Mouse (Mus musculus): Measurements from ENCODE around the gene Klk1. TPM values are rescaled to one million over a fixed set of nuclear protein-coding genes. Genes with fewer than 3 reads are reported as not detected.

Gene Klk1
- total RNA-seq, 2 experiments from 2014 or later, result not detected

DNA sequence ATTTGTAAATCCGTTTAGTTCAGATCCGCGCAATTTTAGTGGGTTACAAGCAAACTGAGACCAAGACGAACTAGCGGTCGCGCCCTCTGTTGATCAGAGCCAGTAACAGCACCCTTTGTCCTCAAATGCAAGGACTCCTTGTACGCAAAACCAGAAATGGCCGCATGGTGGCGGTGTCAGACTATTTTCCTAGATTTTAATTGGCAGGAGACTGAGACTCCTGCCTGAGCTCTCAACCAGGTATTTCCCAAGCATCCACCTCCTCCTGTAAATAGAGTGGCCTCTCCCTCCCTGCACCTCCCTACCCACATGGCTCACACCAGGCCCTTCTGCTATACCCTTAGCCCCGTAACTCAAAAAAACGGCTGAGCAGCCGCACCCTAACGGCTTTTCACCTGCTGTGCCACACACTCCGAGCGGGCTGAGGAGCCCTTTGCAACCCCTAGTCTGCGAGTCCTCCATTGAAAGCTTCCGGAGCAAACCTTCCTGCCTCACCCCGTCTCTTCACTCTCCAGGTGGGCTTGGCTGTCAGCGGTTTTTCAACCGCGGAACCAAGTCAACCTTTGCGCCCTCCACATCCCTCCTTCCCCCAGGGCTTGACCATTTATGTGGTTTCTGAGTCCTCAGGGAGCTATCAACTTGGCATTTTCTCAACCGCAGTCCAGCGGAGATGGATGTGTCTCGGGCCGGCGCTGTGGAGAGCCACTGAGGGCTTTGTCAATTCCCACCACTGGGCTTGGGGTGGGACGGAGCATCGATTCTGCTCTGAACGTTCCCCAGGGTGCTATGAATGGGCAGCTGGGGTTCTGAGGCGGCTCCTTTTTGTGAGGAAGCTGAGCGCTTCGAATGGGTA, 37.9 kb downstream of the Klk1 start:
- H3K4me3 ChIP-seq, result no peak overlapping the region
- peak; percentile 92 for DNase-seq
- intact Hi-C loops (cut with DNase I), result loop anchor here (1.0 to 5.0 kb wide), 5 partner anchors 16 to 299 kb away; partner anchors contain the start of genes 1700028J19Rik, 2410002F23Rik and Clec11a
- no peak; the same call in 1 of the 2 replicates for TF ChIP-seq CTCF (IDR thresholded peaks at IDR 0.05)
- no peak overlapping the region for H3K27ac ChIP-seq

DNA sequence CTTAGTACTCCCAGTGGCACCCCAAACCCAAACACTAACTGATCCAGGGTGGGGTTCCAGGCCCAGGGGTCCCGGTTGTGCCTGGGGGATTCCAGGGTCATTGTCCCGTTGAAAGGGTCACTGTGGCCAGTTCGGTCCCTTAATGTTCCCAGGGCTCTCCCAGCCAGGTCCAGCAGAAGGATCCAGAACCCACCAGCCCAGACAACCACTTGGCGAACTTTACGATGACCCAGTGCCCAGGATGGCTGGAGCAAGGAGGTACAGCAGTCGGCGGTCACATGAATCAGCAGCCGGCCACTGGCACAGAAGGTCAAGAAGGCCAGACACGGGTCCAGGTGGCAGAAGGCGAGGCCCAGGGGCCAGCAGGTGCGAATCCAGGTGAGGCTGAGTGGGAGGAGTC, 43.0 kb downstream of the Klk1 start:
- no peak for DNase-seq
- intact Hi-C loops (cut with DNase I), result no loop called here
- TF ChIP-seq CTCF (IDR thresholded peaks at IDR 0.05), result no peak
- no peak overlapping the region for H3K27ac ChIP-seq
- no peak overlapping the region for H3K4me3 ChIP-seq

DNA sequence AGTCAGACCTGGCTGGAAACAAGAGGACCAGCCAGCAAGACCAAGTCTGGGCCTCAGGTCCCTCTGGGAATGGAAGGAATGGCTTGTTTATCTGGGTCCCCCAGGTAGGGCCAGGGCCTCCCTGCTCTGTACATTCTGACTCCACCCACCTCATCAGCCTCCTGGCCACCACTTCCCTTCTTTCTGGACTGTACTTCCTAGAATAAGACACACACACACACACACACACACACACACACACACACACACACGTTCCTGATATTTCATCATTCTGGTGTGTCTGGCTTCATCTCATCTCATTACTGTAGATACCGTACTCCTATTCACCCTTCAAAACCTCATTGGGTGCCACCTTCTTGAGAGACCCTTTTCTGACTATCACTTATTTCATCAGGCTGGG, 44.2 kb downstream of the Klk1 start:
- intact Hi-C loops (cut with DNase I), result no loop called here

DNA sequence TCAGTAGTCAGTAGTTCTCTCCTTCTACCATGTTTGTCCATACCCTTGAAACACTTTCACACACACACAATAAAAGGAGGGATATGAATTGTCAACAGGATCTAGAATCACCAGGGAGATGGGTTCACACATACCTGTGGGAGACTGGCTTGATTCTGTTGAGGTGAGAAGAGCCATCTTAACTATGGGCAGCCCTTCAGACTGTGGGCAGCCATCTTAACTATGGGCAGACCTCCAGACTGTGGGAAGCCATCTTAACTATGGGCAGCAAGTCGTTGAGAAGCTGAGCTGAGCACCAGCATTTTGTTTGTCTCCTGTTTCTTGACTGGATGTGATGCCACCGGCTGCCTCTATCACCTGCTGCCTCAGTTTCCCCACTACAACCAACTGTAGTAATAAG, 46.1 kb downstream of the Klk1 start:
- H3K4me3 ChIP-seq, result no peak overlapping the region
- intact Hi-C loops (cut with DNase I), result no loop called here
- TF ChIP-seq CTCF (IDR thresholded peaks at IDR 0.05), result no peak
- H3K27ac ChIP-seq, result no peak overlapping the region
- DNase-seq, result no peak

More for the DNA sequence above, 44.2 kb downstream of the Klk1 start:
- no peak for TF ChIP-seq CTCF (IDR thresholded peaks at IDR 0.05)
- H3K27ac ChIP-seq, result no peak overlapping the region
- no peak overlapping the region for H3K4me3 ChIP-seq
- no peak for DNase-seq

DNA sequence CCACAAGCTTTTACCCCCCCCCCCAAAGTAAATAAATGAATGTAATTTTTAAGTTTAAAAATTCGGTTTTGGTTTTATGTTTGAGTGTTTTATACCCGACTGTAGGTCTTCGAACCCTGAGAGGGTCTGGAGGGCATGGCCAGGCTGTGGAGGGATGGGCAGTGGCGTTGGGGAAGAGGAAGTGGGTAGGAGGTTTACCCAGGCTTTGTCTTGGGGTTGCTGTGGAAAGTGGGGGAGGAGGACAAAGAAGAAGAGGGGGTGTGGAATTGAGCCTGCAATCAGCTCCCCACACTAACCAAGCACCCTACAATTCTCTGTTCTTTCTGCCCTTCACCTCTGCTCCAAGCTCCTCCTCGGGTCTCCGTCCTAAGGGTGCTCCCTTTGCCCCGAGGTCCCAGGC, 47.4 kb downstream of the Klk1 start:
- TF ChIP-seq CTCF (IDR thresholded peaks at IDR 0.05), result no peak
- no peak for DNase-seq

DNA sequence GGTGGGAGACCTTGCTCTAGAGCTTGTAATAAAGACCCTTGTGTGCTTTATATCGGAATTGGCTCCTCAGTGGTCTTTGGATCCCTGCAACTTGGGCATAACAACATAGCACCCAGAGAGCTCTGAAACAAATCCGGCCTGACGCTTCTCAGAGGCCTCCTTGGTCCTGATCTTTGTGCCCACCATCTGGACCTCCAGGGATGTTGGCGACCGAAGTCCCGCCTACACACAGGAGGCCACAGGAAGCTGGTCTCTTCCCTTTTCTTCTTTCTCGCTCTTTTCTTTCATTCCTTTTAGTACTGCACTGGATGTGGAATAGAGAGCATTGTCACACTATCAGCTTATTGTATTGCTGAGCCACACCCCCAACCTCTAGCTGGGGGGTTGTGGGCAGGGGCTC, 48.3 kb downstream of the Klk1 start:
- H3K4me3 ChIP-seq, result no peak overlapping the region
- intact Hi-C loops (cut with DNase I), result no loop called here
- TF ChIP-seq CTCF (IDR thresholded peaks at IDR 0.05), result no peak
- no peak for DNase-seq
- H3K27ac ChIP-seq, result no peak overlapping the region

More for the DNA sequence above, 47.4 kb downstream of the Klk1 start:
- no peak overlapping the region for H3K4me3 ChIP-seq
- intact Hi-C loops (cut with DNase I), result no loop called here
- no peak overlapping the region for H3K27ac ChIP-seq

DNA sequence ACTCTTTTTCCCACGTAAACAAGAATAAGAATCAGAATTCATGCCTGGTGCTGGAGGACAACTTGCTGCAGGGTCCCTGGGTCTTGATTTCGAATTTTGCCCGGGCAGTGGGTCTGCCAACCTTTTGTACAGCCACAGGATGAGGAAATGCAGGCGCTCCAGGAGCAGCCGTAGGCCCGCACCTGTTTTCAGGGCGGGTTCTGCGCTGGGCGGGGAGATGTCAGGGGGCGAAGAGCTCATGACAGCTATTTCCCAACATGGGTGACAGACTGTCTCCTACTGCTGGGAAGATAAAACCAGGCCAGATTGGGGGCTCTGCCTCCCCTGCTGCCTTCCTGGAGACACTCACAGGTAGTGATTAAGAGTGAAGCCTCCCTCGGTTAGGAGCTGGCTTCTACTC, 48.9 kb downstream of the Klk1 start:
- no peak for DNase-seq
- TF ChIP-seq CTCF (IDR thresholded peaks at IDR 0.05), result no peak
- intact Hi-C loops (cut with DNase I), result no loop called here
- Histone ChIP-seq H3K27ac (no peak overlapping the region), H3K4me3 (no peak overlapping the region)

DNA sequence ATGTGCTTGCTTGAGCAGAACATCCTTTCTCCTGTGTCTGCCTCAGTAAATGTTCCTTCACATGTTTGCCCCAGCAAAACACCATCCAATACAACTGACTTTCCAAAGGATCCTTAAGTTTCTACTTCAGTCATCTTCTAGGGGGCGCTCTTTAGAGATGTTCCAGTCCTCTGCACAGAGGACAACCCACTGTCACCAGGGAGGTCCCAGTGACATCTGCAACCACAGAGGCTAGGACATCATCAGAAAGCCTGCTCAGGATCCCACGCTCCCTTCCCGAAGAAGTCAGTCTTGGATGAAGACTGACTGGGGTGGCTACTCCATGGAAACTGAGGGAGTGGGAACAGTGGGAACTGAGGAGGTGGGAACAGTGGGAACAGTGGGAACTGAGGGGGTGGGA, 50.4 kb downstream of the Klk1 start:
- Histone ChIP-seq H3K27ac (no peak overlapping the region), H3K4me3 (no peak overlapping the region)
- 0 out of 2 replicates have a peak, but pooled peaks have one; percentile 1 for TF ChIP-seq CTCF (IDR thresholded peaks at IDR 0.05)
- DNase-seq, result no peak
- intact Hi-C loops (cut with DNase I), result no loop called here

DNA sequence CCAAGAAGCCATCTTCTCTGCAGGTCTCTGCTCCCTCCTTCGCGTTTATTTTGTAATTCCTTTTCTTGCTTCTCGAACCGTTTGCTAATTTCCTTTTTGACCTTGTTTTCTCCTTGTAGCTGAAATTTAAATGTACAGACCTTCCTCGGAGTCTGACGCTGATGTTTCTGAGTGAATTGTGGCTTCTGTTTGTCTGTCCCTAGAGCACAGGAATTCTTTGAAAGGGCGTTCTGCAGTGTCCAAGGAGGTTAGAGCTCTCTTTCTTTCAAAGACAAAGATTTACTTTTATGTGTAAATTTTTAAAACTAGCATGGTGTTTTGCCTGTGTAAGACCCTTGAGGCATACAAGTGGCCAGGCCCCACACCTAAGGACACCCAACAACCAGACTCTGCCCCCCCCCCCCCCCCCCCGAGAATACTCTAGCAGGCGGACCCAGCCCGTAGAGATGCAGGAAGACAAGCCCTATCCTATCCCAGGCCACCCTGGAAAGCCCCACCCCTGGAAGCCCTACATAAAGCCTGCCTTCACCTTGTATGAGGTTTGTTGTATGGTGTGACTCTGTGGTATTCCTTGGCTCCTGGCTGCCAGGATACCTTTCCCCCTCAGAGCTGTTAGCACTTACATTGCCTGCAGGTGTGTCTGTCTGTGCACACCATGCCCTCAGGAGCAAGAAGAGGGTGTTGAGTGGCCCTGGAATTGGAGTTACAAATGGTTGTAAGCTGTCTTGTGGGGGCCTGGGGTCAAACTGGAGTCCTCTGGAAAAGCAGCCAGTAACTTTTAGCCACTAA, 51.5 kb downstream of the Klk1 start:
- intact Hi-C loops (cut with DNase I), result no loop called here

DNA sequence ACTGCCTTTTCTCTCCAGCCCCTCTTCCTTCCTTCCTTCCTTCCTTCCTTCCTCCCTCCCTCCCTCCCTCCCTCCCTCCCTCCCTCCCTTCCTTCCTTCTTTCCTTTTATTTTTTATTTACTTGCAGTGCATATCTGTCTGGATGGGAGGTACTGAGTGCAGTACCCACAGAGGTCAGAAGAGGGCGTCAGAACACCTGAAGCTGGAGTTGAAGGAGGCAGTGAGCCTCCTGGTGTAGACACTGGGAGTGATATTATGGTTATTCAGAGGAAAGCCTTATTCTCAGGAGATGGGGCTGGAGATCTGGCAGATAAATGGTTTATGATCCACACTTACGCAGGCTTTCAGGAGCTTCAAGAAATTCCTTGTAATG, 52.1 kb downstream of the Klk1 start:
- peak; percentile 47 for TF ChIP-seq CTCF (IDR thresholded peaks at IDR 0.05)
- DNase-seq, result no peak
- H3K4me3 ChIP-seq, result no peak overlapping the region
- H3K27ac ChIP-seq, result no peak overlapping the region
- intact Hi-C loops (cut with DNase I), result no loop called here

More for the DNA sequence above, 51.5 kb downstream of the Klk1 start:
- H3K27ac ChIP-seq, result no peak overlapping the region
- no peak overlapping the region for H3K4me3 ChIP-seq
- DNase-seq, result no peak
- TF ChIP-seq CTCF (IDR thresholded peaks at IDR 0.05), result no peak

Other genes starting within 250 kb of the Klk1 start
- not detected for gene Klk1b9, start 249.3 kb upstream of the Klk1 start, total RNA-seq (2021)
- not detected for gene Klk1b11, start 229.5 kb upstream of the Klk1 start, total RNA-seq (2021)
- gene Klk1b26, start 213.2 kb upstream of the Klk1 start, total RNA-seq (2021), result 1 to 10 TPM in 1 of 2 experiments, under 1 TPM in 1; 0.51 to 1.0 TPM
- gene Klk1b27, start 173.1 kb upstream of the Klk1 start, total RNA-seq (2021), result not detected
- gene Klk1b21, start 123.0 kb upstream of the Klk1 start, total RNA-seq (2021), result not detected
- not detected for gene Klk1b22, start 112.7 kb upstream of the Klk1 start, total RNA-seq (2021)
- gene Klk1b16, start 88.6 kb upstream of the Klk1 start, total RNA-seq (2021), result not detected
- gene Klk1b24, start 37.1 kb upstream of the Klk1 start, total RNA-seq (2021), result not detected
- gene Klk1b3, start 27.2 kb upstream of the Klk1 start, total RNA-seq (2021), result not detected
- gene Klk1b4, start 17.9 kb upstream of the Klk1 start, total RNA-seq (2021), result not detected
- gene Klk1b5, start 9.4 kb upstream of the Klk1 start, total RNA-seq (2021), result not detected
- not detected for gene Gm36864, start 10.8 kb downstream of the Klk1 start, total RNA-seq (2021)
- gene 1700028J19Rik, start 21.3 kb downstream of the Klk1 start, total RNA-seq (2021), result not detected
- gene 2410002F23Rik, start 21.4 kb downstream of the Klk1 start, total RNA-seq (2021), result 1 to 10 TPM; 6.1 to 8.2 TPM
- not detected for gene Acp4, start 32.0 kb downstream of the Klk1 start, total RNA-seq (2021)
- not detected for gene Gm15517, start 36.1 kb downstream of the Klk1 start, total RNA-seq (2021)
- 1 to 10 TPM in 1 of 2 experiments, under 1 TPM in 1; 0.59 to 2.2 TPM for gene Clec11a, start 81.5 kb downstream of the Klk1 start, total RNA-seq (2021)
- under 1 TPM; 0.31 to 0.59 TPM for gene Shank1, start 84.9 kb downstream of the Klk1 start, total RNA-seq (2021)
- 1 to 10 TPM; 2.3 to 3.6 TPM for gene Syt3, start 158.7 kb downstream of the Klk1 start, total RNA-seq (2021)
- gene 1700008O03Rik, start 160.5 kb downstream of the Klk1 start, total RNA-seq (2021), result not detected
- gene Lrrc4b, start 203.7 kb downstream of the Klk1 start, total RNA-seq (2021), result not detected
- gene Aspdh, start 240.0 kb downstream of the Klk1 start, total RNA-seq (2021), result not detected
- gene Josd2, start 242.6 kb downstream of the Klk1 start, total RNA-seq (2021), result 10 to 100 TPM; 51.0 to 57.0 TPM

Data from gastrocnemius, adult 2 months (tissue).